Mouse (Mus musculus) megakaryocyte, embryonic 14.5 days (primary cell): ENCODE measurements around the gene Lef1.

Source experiments
- FLI1 ChIP-seq: IDR thresholded peaks from 2 replicates; pipeline ENCODE4 v1.6.1; 2012; ENCODE audit warnings: low read length, inconsistent platforms, mixed read lengths
- GATA1 ChIP-seq: IDR thresholded peaks from 3 replicates; pipeline ENCODE4 v1.6.1; 2012; ENCODE audit warnings: mixed read lengths, low read length, inconsistent platforms, borderline replicate concordance

- no peak for TF ChIP-seq FLI1
- no peak for TF ChIP-seq GATA1
These were observed 14.2 kb upstream of the Lef1 start for GRCm38 (mm10) chr3:131096105-131096504.
